Mouse (Mus musculus): ENCODE results near the gene Tex14.
"Not testable (repeated sequence)": the region's sequence is repeated elsewhere in the genome, so short reads cannot be mapped to it uniquely, and the experiment has no call there.

Gene Tex14

DNA sequence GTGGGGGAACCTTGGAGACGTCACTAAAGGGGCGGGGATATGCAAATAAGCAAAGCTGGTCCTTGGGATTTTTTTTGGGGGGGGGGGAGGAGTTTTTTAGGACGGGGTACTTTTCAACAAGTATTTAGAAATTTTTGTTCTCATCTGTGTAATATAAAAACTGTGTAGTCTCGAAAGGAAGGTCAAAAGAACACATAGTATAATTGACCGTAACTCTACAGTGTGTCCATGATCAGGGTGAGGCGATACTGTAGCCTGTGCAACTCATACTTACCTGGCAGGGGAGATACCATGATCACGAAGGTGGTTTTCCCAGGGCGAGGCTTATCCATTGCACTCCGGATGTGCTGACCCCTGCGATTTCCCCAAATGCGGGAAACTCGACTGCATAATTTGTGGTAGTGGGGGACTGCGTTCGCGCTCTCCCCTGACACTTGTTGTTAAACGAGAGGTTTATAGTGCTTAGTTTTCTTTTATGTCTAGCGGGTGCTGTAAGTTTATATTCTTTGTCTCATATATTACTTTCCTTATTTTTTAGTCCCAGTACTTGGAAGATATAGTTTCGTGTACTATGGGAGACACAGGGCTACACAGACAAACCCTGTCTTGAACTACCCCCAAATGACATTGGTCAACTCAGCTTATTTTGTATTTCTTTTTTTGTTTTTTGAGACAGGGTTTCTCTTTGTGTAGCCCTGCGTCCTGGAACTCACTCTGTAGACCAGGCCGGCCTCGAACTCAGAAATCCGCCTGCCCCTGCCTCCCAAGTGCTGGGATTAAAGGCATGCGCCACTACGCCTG lies 21.8 kb downstream of the Tex14 start:
- in situ Hi-C loops (cut with MboI, MseI) = not testable (repeated sequence)

DNA sequence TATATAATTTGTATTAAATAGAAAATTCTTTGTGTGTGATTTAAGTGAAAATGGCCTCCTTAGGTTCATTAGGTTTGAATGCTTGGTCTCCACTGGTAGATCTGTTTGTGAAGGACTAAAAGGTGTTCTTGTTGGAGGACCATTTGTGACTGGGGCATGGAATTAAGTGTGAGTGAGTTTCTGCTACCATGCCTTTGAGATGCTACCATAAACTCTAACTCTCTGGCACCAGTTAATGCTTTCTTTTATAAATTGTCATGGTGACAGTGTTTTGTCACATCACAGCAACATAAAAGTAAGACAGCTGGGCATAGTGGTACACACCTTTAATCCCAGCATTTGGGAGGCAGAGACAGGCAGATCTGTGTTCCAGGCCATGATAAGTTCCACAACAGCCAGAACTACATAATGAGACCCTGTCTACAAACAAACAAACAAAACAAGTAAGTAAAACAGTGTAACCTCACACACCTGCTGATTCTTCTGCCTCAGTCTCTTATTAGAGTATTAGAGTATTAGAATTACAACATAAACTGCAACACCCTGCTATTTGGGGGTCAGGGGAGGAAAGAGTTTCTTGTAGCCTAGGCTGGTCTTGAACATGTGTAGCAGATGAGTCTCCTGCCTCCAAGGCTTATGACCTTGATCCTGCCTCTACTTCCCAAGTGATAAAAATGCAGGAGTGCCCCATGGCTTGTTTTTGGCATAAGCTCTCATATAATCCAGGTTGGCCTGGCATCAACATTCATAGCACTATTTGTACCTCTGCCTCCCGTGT lies 22.6 kb downstream of the Tex14 start:
- in situ Hi-C loops (cut with MboI, MseI) = no loop called here

GRCm38 (mm10) chr11:87428051-87428673 lies 23.3 kb downstream of the Tex14 start:
- in situ Hi-C loops (cut with MboI, MseI) = no loop called here

DNA sequence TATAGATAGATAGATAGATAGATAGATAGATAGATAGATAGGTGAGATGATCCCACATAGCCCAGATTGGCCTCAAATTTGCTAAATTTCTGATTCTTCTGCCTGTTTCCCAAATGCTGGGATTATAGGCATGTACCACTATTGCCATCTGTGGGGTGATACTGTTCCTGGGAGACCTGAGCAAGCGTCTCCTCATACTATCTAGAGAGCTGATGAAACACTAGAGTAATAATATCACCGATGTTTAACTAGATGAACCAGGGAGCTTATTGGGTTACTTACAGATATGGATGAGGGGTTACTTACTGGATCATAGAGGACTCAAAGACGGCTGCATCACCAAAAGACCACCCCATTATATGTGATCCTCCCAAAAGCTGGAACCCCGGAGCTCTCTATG lies 24.5 kb downstream of the Tex14 start:
- in situ Hi-C loops (cut with MboI, MseI) = no loop called here

GRCm38 (mm10) chr11:87430374-87430773 lies 25.5 kb downstream of the Tex14 start:
- in situ Hi-C loops (cut with MboI, MseI) = loop anchor here (10.0 kb wide), 1 partner anchor 94 kb away; no protein-coding TSS in a partner anchor

DNA sequence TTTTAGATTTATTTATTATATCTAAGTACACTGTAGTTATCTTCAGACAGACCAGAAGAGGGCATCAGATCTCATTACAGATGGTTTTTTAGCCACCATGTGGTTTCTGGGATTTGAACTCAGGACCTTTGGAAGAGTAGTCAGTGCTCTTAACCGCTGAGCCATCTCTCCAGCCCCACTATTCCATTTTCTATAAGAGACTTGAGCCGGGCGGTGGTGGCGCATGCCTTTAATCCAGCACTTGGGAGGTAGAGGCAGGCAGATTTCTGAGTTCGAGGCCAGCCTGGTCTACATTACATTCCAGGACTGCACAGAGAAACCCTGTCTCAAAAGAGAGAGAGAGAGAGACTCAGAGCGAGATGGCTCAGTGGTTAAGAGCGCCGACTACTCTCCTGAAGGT lies 26.9 kb downstream of the Tex14 start:
- in situ Hi-C loops (cut with MboI, MseI) = loop anchor here (10.0 kb wide), 1 partner anchor 93 kb away; no protein-coding TSS in a partner anchor

DNA sequence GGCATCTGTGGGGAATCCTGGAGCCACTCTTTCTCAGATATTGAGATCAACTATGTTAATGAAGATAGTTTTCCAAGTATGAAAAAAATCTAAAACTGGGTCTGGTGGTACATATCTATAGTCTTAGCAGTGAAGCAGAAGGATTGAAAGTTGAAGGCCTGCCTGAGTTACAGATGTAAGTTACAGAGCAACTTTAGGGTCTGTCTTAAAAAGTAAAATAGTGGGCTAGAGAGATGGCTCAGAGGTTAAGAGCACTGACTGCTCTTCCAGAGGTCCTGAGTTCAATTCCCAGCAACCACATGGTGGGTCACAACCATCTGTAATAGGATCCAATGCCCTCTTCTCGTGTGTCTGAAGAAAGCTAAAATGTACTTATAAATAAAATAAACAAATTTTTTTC lies 27.6 kb downstream of the Tex14 start:
- in situ Hi-C loops (cut with MboI, MseI) = loop anchor here (10.0 kb wide), 1 partner anchor 92 kb away; no protein-coding TSS in a partner anchor

DNA sequence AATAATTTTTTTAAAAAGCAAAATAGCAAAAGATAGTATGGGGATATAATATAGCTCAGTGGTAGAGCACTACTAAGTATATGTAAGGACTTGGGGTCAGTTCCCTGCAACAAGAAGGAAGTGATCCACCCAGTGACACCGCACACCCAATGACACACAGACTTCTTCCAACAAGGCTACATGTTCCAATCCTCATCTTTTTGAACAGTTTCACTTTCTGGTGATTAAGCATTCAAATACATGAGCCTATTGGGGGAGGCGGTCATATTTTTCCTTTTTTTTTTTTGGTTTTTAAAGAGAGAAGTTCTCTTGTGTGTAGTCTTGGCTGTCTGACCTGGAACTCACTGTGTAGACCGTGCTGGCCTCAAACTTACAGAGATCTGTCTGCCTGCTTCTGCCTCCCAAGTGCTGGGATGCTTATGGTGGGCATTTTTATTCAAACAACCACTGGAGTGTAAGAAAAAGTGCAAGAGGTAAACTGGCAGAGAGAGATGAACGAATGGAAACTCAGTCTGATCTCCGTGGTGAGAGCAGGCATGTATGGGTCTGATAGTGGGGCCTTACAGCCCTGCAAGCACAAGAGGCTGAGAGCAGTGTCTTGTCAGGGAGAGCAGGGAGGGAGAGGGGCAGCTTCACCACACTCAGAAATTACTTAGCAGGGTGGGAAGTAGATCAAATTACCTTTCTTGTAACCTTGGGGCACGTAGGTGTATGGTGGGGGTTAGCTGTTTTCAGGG lies 28.2 kb downstream of the Tex14 start:
- in situ Hi-C loops (cut with MboI, MseI) = loop anchor here (10.0 kb wide), 1 partner anchor 92 kb away; no protein-coding TSS in a partner anchor

DNA sequence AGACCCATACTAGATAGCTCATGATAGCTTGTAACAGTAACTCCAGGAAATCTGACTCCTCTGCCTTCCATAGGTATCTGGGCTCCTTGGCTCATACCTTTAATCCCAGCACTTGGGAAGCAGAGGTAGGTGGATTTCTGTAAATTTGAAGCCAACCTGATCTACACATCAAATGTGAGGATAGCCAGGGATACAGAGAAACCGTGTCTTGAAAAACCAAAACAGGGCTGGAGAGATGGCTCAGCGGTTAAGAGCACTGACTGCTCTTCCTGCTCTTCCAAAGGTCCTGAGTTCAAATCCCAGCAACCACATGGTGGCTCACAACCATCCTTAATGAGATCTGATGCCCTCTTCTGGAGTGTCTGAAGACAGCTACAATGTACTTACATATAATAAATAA lies 30.2 kb downstream of the Tex14 start:
- in situ Hi-C loops (cut with MboI, MseI) = loop anchor here (10.0 kb wide), 1 partner anchor 90 kb away; no protein-coding TSS in a partner anchor

GRCm38 (mm10) chr11:87436326-87437232 lies 31.7 kb downstream of the Tex14 start:
- in situ Hi-C loops (cut with MboI, MseI) = loop anchor here (10.0 kb wide), 1 partner anchor 88 kb away; no protein-coding TSS in a partner anchor

- in situ Hi-C loops (cut with MboI, MseI) = loop anchor here (10.0 kb wide), 1 partner anchor 85 kb away; no protein-coding TSS in a partner anchor
Observed at GRCm38 (mm10) chr11:87439796-87440420, 35.0 kb downstream of the Tex14 start.

DNA sequence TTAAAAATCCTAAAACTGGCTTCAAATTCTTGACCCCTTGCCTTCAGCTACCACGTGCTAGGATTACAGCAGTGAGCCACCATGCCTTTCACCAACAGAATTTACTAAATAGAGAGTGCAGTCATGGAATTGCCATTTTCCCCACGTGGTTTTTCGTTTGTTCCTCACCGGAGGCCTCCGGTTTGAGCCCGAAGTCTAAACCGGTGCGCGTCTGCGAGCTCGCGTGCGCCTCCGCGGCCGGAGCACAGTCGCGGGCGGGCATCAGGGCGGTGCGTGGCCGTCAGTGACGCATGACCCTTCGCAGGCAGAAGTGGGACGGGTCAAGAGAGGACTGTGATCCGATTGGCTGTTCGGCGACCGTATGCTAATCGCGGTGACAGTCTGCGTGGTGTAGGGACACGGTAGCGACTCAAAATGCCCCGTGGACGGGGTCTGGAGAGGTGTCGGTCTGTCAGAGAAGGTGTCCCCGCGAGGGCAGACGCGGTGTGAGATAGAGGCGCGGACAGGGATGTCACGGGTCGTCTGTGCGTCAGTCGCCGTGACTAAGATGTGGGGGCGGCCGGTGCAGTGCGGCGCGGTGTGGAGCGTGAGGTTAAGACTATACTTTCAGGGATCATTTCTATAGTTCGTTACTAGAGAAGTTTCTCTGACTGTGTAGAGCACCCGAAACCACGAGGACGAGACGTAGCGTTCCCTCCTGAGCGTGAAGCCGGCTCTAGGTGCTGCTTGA lies 37.9 kb downstream of the Tex14 start:
- in situ Hi-C loops (cut with MboI, MseI) = not testable (repeated sequence)

- in situ Hi-C loops (cut with MboI, MseI) = no loop called here
Observed at GRCm38 (mm10) chr11:87443373-87443883, 38.6 kb downstream of the Tex14 start.

GRCm38 (mm10) chr11:87444056-87444455 lies 39.2 kb downstream of the Tex14 start:
- in situ Hi-C loops (cut with MboI, MseI) = not testable (repeated sequence)

DNA sequence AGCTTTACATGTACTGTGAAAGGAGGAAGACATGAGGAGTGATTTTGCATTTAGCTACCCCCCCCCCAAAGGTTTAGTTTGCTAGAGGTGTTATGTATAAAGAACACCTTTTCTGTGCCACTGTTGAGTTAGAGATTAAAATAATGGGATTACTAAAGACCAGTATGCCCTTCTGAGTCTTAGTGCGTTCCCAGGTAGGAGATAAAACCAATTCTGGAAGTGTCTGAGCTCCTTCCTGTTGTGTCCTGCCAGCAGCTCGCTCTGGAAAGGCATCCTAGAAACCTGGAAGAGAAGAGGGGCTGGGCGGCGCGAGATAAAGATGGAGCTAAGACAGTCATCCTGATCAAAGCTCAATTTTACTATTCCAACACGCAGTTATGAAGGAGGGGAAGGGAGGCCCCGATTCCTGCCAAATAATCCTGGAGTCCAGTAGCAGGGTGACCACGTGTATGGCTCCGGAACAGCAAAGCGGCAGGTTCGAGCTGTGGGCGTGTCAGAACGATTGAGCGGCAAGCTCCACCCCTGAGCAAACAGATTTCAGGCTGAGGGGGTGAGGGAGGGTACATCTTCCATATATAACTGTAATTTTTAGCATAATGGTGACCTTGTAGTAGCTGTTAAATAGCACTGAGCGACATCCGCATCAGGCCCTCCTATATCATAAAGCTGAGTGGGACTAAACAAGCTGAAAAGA lies 40.0 kb downstream of the Tex14 start:
- in situ Hi-C loops (cut with MboI, MseI) = no loop called here

GRCm38 (mm10) chr11:87445593-87445992 lies 40.7 kb downstream of the Tex14 start:
- in situ Hi-C loops (cut with MboI, MseI) = not testable (repeated sequence)

DNA sequence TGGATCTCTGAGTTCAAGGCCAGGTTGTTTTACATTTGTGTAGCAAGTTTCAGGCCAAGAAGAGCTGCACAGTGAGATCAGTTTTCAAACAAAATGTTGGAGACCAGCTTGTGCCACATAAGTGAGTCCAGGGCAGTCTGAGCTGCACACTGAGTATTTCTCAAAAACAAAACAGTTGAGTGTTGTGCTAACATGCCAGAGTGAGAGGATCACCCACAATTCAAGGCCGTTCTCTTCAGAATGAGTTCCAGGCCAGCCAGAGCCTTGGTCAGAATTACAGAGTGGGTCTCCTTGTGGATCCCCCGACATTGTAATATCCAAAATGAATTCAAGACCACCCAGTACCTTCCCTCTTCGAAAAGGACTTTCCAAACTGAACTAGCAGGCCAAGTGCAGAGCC lies 41.3 kb downstream of the Tex14 start:
- in situ Hi-C loops (cut with MboI, MseI) = no loop called here

GRCm38 (mm10) chr11:87447429-87447828 lies 42.6 kb downstream of the Tex14 start:
- in situ Hi-C loops (cut with MboI, MseI) = no loop called here
